Mouse (Mus musculus): ENCODE measurements at regions not wholly inside any gene's neighbourhood (a gene's known extent, or its start where the extent isn't known, plus 50 kb on each side); places are given as distances from the start of the nearest gene placed in this dataset.

GRCm38 (mm10) chr2:79096532-79097251, 158.5 kb upstream of the Itga4 start:
- Histone ChIP-seq H3K9ac (no peak overlapping the region), H3K4me1 (no peaks in the 10 kb centered on the region), H3K9me3 (replicated peaks) (no peaks in the 10 kb centered on the region), H3K4me2 (no peak overlapping the region), H3K4me3 (no peak overlapping the region), H3K36me3 (ENCODE audit: poor library complexity, severe bottlenecking) (no peaks in the 10 kb centered on the region), H3K27ac (no peak overlapping the region), H3K27me3 (no peaks in the 10 kb centered on the region)
- no peak for ATAC-seq
- WGBS = 89% methylated on average over 3 of the region's 3 CpGs

- no peaks in the 10 kb centered on the region for H3K36me3 ChIP-seq (ENCODE audit: poor library complexity, severe bottlenecking)
- H3K4me1 ChIP-seq = no peaks in the 10 kb centered on the region
- no peak overlapping the region for H3K9ac ChIP-seq
- H3K27me3 ChIP-seq = no peaks in the 10 kb centered on the region
- ATAC-seq = no peak
- 94% methylated on average over 1 of the region's 1 CpGs for WGBS
- no peaks in the 10 kb centered on the region for H3K9me3 ChIP-seq (replicated peaks)
- no peak overlapping the region for H3K4me2 ChIP-seq
- no peak overlapping the region for H3K4me3 ChIP-seq
- H3K27ac ChIP-seq = no peak overlapping the region
These were observed 155.6 kb upstream of the Itga4 start for GRCm38 (mm10) chr2:79099601-79100000.

GRCm38 (mm10) chr2:79111673-79112072, 143.6 kb upstream of the Itga4 start:
- H3K9me3 ChIP-seq (replicated peaks) = no peaks in the 10 kb centered on the region
- H3K36me3 ChIP-seq (ENCODE audit: poor library complexity, severe bottlenecking) = no peaks in the 10 kb centered on the region
- H3K4me2 ChIP-seq = no peak overlapping the region
- H3K4me3 ChIP-seq = no peak overlapping the region
- no peak overlapping the region for H3K27ac ChIP-seq
- ATAC-seq = no peak
- no peaks in the 10 kb centered on the region for H3K27me3 ChIP-seq
- no peak overlapping the region for H3K9ac ChIP-seq
- no peaks in the 10 kb centered on the region for H3K4me1 ChIP-seq
- 93% methylated on average over 1 of the region's 1 CpGs for WGBS

- H3K36me3 ChIP-seq (ENCODE audit: poor library complexity, severe bottlenecking) = no peaks in the 10 kb centered on the region
- no peak overlapping the region for H3K4me3 ChIP-seq
- H3K4me2 ChIP-seq = no peak overlapping the region
- H3K9ac ChIP-seq = no peak overlapping the region
- H3K9me3 ChIP-seq (replicated peaks) = no peaks in the 10 kb centered on the region
- 94% methylated on average over 1 of the region's 1 CpGs for WGBS
- H3K27ac ChIP-seq = no peak overlapping the region
- no peaks in the 10 kb centered on the region for H3K4me1 ChIP-seq
- H3K27me3 ChIP-seq = no peaks in the 10 kb centered on the region
- no peak for ATAC-seq
These were observed 143.2 kb upstream of the Itga4 start for GRCm38 (mm10) chr2:79112076-79112475.

DNA sequence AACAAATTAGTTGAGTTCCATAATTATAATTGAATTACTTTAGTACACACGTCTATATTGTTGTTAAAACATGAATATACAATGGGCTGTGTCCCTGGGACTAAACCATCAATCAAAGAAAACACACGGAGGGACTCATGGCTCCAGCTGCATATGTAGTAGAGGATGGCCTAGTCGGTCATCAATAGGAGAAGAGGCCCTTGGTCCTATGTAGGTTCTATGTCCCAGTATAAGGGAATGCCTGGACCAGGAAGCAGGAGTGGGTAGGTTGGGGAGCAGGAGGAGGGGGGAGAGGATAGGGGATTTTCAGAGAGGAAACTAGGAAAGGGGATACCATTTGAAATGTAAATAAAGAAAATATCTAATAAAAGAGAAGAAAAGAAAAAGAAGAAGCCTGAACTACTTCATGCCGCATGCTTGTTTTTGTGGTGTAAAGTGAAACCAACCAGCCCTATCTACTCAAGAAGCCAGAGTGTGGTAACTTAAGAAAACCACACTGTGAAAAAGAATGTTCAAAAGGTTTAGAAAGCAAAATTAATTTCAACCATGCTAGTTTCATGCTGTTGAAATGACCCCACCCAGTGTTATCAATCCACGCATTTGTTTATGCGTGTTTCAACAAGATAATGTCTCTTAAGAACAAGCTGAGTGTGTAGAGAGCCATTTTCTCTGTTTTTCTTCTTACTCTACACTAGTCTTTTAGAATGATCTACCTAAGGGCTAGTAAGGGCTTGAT, 134.4 kb upstream of the Itga4 start:
- Histone ChIP-seq H3K4me3 (no peak overlapping the region), H3K36me3 (ENCODE audit: poor library complexity, severe bottlenecking) (no peaks in the 10 kb centered on the region), H3K9me3 (replicated peaks) (no peaks in the 10 kb centered on the region), H3K27me3 (no peaks in the 10 kb centered on the region), H3K4me2 (no peak overlapping the region), H3K9ac (no peak overlapping the region), H3K27ac (no peak overlapping the region), H3K4me1 (no peaks in the 10 kb centered on the region)
- 89% methylated on average over 6 of the region's 6 CpGs for WGBS
- no peak for ATAC-seq

- ATAC-seq = no peak
- Histone ChIP-seq H3K9me3 (replicated peaks) (no peaks in the 10 kb centered on the region), H3K27me3 (no peaks in the 10 kb centered on the region), H3K9ac (no peak overlapping the region), H3K36me3 (ENCODE audit: poor library complexity, severe bottlenecking) (no peaks in the 10 kb centered on the region), H3K4me1 (0 out of 2 replicates have a peak, but pooled peaks cover 3% of the 10 kb centered on the region), H3K4me3 (no peak overlapping the region), H3K27ac (no peak overlapping the region), H3K4me2 (no peak overlapping the region)
These were observed 132.7 kb upstream of the Itga4 start for GRCm38 (mm10) chr2:79122530-79122929.

- H3K27ac ChIP-seq = no peak overlapping the region
- no peak for ATAC-seq
- no peaks in the 10 kb centered on the region for H3K9me3 ChIP-seq (replicated peaks)
- H3K4me3 ChIP-seq = no peak overlapping the region
- no peak overlapping the region for H3K9ac ChIP-seq
- H3K27me3 ChIP-seq = no peaks in the 10 kb centered on the region
- no peak overlapping the region for H3K4me2 ChIP-seq
- WGBS = 91% methylated on average over 5 of the region's 5 CpGs
- H3K36me3 ChIP-seq (ENCODE audit: poor library complexity, severe bottlenecking) = no peaks in the 10 kb centered on the region
- 0 out of 2 replicates have a peak, but pooled peaks cover 3% of the 10 kb centered on the region for H3K4me1 ChIP-seq
These were observed 130.8 kb upstream of the Itga4 start for GRCm38 (mm10) chr2:79124272-79124976.

GRCm38 (mm10) chr2:79126170-79126879, 128.9 kb upstream of the Itga4 start:
- WGBS = 40% methylated on average over 6 of the region's 6 CpGs
- 0 out of 2 replicates have a peak, but pooled peaks cover 3% of the 10 kb centered on the region for H3K4me1 ChIP-seq
- H3K4me2 ChIP-seq = no peak overlapping the region
- H3K27me3 ChIP-seq = no peaks in the 10 kb centered on the region
- H3K9ac ChIP-seq = no peak overlapping the region
- no peaks in the 10 kb centered on the region for H3K36me3 ChIP-seq (ENCODE audit: poor library complexity, severe bottlenecking)
- no peak overlapping the region for H3K4me3 ChIP-seq
- ATAC-seq = no peak
- H3K27ac ChIP-seq = no peak overlapping the region; the same call in 1 of the 2 replicates
- H3K9me3 ChIP-seq (replicated peaks) = no peaks in the 10 kb centered on the region

- WGBS = 85% methylated on average over 6 of the region's 6 CpGs
- no peak overlapping the region for H3K4me3 ChIP-seq
- no peak overlapping the region for H3K27ac ChIP-seq
- no peaks in the 10 kb centered on the region for H3K36me3 ChIP-seq (ENCODE audit: poor library complexity, severe bottlenecking)
- H3K4me1 ChIP-seq = 0 out of 2 replicates have a peak, but pooled peaks cover 3% of the 10 kb centered on the region
- H3K27me3 ChIP-seq = no peaks in the 10 kb centered on the region
- ATAC-seq = no peak
- H3K9me3 ChIP-seq (replicated peaks) = no peaks in the 10 kb centered on the region
- no peak overlapping the region for H3K9ac ChIP-seq
- H3K4me2 ChIP-seq = no peak overlapping the region
These were observed 128.1 kb upstream of the Itga4 start for GRCm38 (mm10) chr2:79126996-79127741.

DNA sequence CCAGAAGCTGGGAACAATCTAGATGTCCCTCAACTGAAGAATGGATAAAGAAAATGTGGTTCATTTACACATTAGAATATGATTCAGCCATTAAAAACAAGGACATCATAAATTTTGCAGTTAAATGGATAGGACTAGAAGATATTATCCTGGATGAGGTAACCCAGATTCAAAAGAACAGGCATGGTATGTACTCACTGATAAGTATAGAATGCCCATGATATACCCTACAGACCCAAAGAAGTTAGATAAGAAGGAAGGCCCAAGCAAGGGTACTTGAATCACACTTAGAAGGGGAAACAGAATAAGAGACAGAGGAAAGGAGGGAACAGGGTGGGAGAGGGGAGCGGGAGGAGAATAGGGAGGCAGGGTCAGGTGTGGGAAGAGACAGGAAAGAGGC, 127.4 kb upstream of the Itga4 start:
- no peaks in the 10 kb centered on the region for H3K9me3 ChIP-seq (replicated peaks)
- no peak for ATAC-seq
- H3K27me3 ChIP-seq = no peaks in the 10 kb centered on the region

DNA sequence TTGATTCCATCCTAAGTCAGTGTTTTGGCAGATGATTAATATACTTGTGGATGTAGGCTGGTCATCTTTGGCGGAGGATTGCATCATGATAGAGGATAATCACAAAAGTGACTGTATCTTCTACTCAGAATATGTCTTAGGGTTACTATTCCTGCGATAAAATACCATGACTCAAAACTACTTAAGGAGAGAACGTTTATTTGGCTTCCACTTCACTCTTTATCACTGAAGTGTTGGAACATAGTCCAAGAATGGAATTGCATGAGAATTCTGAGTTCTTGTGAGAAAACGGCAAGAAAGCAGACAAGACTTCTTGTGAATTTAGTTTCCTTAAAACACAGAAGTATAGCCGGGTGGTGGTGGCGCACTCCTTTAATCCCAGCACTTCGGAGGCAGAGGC, 124.6 kb upstream of the Itga4 start:
- Histone ChIP-seq H3K4me3 (no peak overlapping the region), H3K27me3 (no peaks in the 10 kb centered on the region), H3K9me3 (replicated peaks) (no peaks in the 10 kb centered on the region), H3K36me3 (ENCODE audit: poor library complexity, severe bottlenecking) (no peaks in the 10 kb centered on the region), H3K27ac (no peak overlapping the region), H3K4me2 (no peak overlapping the region), H3K4me1 (0 out of 2 replicates have a peak, but pooled peaks cover 3% of the 10 kb centered on the region), H3K9ac (no peak overlapping the region)
- 94% methylated on average over 7 of the region's 7 CpGs for WGBS
- no peak for ATAC-seq

More for the DNA sequence above, 127.4 kb upstream of the Itga4 start:
- Histone ChIP-seq H3K4me3 (no peak overlapping the region), H3K4me1 (0 out of 2 replicates have a peak, but pooled peaks cover 3% of the 10 kb centered on the region), H3K36me3 (ENCODE audit: poor library complexity, severe bottlenecking) (no peaks in the 10 kb centered on the region), H3K4me2 (no peak overlapping the region), H3K27ac (no peak overlapping the region), H3K9ac (no peak overlapping the region)
- WGBS = 94% methylated on average over 1 of the region's 1 CpGs
